Mouse (Mus musculus) adrenal gland, adult 18-20 months (tissue): ENCODE results near the gene Rapgefl1. TPM values are rescaled to one million over a fixed set of nuclear protein-coding genes. Genes with fewer than 3 reads are reported as not detected.
"Not testable (repeated sequence)": the region's sequence is repeated elsewhere in the genome, so short reads cannot be mapped to it uniquely, and the experiment has no call there.

Experiments used
- DNase-seq, 2 experiments: peaks; one replicate each; pipeline ENCODE4 v3.0.0; 2021 to 2022; ENCODE audit warnings: low spot score in 2 of 2
- total RNA-seq, 2 experiments: library from RNA; stranded (reverse); gene quantifications; 1 replicate in 1 of 2; 2 replicates in 1 of 2; pipeline ENCODE4 v1.2.3; 2021

Rapgefl1 gene
- total RNA-seq, 2 experiments from 2014 or later, result 0.36 to 0.58 TPM

DNA sequence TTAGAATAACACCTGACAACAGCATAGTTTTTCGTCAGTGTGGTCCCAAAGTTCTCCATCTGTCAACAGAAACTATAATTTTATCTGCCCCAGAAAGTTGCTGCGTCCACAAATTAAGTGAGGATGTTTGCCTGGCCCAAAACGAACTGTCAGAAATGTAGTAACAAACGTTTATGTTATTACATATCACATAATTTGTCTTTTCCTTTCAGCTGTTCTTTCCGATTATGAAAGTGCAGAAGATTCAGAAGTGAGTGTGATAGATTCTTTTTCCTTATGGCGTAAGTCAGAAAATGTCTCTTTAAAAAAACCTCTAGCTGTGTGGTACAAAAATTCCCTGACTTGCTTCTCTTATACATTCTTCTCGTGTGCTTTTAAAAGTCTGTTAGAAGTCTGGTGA, 25.9 kb upstream of the Rapgefl1 start:
- no peak for DNase-seq

DNA sequence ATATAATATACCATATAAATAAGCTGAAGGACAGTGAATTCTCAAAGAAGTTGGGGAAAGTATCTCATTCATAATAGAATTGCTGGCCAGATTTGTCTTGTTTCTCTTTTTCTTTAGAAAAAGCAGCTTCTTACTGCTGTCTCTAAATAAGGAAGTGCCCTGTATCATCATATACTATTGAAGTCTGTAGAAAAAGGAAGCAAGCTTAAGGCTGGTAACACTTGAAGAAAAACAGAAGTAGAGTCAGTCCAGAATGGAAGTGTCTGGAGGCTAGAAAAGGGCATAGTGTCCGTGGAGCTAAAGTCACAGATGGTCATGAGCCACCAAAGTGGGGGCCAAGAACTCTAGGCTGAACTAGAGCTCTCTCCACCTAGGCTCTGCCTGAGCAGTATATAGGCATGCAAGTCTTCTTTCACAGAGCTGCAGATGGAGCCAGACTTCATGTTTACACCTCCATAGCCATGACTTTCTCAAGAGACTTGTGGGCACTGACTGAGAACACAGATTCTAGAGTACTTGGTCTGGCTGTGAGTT, 19.8 kb upstream of the Rapgefl1 start:
- DNase-seq, result no peak

DNA sequence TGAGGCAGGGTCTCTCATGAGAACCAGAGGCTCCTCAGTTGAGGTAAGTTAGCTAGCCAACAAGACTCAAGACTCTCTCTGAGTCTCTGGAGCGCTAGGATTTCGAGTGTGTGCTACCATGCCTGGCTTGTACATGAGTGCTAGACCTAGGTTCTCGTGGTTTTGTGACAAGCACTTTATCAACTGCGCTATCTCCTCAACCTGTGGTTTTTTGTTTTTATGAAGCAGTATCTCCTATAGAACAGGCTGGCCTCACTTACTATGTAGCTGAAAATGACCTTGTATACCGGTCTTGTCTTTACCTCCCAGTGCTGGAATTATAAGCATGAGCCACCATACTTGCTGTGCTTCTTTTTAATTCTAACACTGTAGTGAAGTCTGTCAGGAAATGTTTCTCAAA, 15.6 kb upstream of the Rapgefl1 start:
- DNase-seq, result no peak

DNA sequence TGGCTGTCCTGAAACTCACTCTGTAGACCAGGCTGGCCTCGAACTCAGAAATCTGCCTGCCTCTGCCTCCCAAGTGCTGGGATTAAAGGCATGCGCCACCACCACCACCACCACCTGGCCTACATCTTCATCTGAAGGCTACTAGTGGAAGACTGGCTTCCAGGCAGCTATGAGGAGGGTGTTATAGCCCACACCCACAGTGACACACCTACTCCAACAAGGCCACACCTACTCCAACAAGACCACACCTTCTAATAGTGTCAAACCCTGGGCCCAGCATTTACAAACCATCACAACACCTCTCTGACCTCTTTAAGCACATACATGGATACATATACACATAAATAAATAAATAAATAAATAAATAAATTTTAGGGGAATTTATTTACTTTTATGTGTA, 10.5 kb upstream of the Rapgefl1 start:
- DNase-seq, result not testable (repeated sequence)

DNA sequence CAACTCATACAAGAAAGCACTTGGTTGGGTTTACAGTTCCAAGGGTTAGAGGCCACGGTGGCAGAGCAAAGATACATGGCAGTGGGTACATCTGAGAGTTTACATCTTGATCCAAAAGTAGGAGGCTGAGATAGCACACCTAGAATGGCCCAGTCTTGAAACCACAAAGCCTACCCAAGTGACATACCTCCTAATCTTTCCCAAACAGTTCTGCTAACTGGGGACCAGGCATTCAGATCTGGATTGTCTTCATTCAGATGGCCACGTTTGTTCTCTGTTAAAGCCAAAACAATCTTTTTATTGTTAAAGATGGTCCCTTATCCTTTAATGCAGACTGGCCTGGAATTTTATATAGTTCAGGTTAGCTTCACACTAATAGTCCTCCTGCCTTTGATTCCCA, 8.7 kb upstream of the Rapgefl1 start:
- no peak for DNase-seq

DNA sequence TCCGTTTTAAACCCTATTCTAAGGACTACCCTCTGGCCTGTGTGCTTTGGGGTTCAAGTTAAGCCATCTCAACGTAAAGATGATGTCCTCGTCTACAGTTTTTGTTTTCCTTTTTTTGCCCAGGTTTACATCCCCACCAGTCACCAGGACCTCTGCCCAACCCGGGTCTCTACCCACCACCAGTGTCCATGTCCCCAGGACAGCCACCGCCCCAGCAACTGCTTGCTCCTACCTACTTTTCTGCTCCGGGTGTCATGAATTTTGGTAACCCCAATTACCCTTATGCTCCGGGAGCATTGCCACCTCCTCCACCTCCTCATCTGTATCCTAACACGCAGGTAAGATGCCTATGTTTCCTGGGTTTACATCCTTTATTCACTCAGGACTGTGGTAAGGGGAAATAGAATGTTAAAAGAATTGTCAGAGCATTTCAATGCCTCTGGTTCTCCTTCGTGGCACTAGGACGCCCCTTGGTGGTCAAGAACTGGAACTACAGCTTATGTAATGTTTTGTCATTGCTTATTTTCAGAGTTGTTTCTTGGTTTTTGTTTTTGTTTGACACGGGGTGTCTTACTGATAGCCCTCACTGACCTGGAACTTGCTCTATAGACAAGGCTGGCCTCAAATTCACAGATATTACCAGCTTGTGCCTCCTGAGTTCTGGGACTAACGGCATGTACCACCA, 7.4 kb upstream of the Rapgefl1 start:
- no peak for DNase-seq

DNA sequence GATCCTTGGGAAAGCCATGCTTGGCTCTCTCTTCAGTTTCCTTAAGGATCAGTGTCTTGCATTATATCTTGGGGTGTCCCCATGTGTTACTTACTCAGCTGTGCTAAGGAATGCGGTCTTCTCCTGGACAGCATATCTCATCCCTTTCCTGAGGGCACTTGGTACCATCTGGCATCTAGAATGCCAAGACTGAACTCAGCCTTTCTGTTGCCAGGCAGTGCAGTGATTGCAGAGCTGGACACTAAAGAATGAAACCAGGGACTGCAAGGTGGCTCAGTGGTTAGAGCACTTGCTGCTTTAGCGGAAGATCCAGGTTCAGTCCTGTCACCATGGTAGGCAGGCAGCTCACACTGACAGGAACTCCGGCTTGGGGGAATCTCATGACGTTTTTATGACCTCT, 6.7 kb upstream of the Rapgefl1 start:
- no peak for DNase-seq

DNA sequence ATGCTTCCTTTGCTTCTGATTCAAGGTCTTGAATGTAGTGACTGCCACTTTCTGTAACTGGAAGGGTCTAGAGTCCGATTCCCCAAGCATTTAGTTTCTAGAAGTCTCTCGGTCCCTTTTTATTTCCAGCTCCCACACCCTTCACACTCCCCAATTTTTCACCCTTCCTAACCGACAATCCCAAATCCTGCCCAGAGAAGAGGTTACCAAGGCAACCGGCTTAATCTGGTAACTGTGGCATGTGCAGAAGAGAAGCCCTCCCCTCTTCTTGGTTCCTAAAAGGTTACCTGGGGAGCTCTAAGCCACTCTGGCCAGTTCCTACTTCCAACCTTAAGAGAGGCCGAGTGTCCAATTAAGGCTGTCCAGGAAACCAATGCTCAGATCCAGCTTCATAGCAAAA, 1.3 kb upstream of the Rapgefl1 start:
- DNase-seq, result no peak

DNA sequence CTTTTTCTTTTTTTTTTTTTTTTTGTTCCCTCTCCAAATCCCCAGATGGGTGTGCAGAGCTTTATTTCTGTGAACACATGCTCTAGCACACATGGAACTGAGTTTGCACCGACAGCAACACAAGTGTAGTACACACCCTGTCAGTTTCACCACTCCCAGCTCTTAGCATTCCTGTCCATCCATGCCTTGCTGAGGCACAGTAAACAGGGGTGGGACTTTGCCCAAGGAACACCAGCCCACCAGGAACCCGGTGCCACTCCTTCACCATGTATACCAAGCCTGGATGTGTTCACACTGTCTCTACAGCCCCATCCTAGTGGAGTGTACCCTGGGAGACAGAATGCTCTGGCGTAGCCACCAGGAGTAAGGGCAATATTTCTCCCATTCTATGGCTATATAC, 860 bp upstream of the Rapgefl1 start:
- no peak for DNase-seq

DNA sequence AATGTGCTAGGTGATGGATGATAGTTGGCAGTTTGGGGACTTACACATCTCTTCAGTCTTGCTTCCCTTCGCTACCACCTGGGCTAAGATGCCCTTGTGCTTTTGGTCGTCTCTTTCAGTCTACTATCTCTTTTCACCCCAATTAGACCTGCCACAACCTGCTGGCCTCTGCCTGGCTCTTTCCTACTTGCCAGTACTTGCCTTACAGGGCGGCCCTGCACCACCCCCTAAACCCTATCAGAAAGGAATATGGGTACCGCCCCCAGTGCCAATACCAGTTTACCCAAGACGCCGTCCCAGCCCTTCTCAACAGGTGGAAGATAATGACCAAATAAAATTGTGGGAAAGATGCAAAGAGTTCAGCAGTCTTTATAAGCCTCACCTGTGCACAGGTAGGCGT, 457 bp upstream of the Rapgefl1 start:
- DNase-seq, result no peak

DNA sequence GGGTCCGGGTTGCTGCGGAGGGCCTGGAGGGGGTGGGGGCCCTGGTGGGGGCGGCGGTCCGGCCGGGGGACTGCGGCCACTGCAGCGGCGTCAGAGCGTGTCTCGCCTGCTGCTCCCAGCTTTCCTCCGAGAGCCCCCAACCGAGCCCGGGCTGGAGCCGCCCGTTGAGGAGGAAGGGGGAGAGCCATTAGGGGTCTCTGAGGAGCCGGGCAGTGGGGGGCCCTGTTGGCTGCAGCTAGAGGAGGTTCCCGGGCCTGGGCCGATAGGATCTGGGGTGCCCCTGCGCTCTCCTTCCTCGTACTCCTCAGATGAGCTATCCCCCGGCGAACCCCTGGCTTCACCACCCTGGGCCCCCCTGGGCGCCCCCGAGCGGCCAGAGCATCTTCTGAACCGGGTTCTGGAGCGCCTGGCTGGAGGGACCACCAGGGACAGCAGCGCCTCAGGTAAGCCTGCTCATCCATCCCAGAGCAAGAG, 683 bp downstream of the Rapgefl1 start:
- no peak for DNase-seq

DNA sequence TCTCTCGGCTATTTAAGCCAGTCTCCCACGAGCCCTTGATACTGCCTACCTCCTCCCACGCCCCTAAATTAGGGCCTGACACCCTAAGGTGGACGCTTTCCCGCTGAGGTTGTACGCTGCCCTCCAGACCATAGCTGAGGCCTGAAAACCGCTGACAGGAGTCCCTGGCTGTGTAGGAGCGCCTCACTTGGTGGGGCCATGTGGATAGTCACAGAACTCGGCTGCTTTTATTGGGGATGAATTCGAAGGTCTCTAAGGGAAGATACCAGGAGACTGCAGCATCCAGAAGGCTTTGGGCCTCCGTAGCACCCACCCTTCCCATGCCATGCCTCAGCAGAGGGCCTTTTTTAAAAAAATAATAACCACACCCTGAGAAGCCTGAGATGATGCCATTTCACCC, 1.3 kb downstream of the Rapgefl1 start:
- DNase-seq, result no peak

DNA sequence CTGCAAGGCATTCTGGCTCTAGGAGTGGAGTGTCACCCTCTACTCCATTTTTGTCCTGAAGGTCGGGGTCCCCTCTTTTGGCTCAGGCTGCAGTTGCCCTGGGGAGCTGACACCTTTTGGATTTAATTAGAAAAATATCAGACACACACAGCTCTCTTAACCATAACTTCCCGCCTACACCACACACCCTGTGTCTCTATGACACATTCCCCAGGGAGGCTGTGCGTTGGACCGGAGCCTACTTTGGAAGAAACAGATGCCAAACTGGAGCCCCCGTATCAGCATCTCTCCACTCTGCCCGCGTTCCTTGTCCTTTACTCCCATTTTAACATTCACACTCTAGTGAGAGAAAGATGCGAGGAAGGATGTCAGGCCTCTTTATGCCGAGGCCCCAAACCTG, 1.9 kb downstream of the Rapgefl1 start:
- DNase-seq, result no peak

DNA sequence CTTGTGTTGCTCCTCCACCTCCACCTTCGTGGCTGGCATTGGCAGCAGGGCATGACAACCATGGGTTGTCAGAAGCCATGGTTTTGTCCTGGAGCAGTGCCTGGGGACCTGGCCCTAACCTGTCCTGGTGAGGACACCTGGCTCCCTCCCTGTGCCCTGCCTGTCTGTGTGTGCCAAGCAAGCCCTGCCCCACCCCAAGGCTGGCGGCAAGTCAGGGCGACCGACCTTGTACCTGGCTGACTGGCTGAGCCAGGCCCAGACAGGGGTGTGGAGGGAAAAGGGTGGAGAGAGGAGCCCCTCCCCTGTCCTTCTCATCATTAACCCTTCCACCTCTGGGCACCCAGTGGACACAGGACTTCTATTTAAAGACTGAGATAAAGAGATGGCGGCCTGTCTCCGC, 2.8 kb downstream of the Rapgefl1 start:
- no peak for DNase-seq

DNA sequence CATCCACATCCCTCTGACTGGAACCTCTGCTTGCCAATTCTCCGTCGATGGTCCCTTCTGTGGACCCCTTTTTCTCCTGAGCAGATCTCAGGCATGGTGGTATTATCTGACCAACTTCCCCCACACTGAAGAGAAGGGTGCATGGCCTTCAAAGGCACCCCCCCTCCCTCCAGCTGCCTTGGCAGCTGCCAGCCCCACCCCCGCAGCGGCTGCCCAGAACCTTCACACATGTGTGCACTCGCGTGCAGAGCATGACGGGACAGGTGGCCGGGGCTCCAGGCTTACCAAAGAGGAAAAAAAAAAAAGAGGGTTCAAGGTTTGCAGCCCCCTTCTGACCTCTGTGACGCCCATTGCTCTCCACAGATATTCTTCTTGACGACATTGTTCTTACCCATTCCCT, 3.3 kb downstream of the Rapgefl1 start:
- no peak for DNase-seq

DNA sequence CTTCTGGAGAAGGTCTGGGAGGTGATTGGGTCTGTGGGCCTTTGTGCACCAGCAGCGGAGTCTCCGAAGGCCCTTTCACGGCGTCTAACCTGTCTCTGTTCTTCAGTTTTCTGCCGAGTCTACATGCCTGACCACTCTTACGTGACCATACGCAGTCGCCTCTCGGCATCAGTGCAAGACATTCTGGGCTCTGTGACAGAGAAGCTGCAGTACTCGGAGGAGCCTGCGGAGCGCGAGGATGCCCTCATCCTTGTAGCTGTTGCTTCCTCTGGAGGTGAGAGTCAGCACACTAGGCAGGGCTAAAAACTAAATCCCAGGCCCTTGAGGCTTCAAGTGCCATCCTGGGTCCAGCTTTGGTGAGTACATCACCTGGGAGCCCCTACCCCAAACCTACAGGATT, 9.4 kb downstream of the Rapgefl1 start:
- DNase-seq, result no peak

DNA sequence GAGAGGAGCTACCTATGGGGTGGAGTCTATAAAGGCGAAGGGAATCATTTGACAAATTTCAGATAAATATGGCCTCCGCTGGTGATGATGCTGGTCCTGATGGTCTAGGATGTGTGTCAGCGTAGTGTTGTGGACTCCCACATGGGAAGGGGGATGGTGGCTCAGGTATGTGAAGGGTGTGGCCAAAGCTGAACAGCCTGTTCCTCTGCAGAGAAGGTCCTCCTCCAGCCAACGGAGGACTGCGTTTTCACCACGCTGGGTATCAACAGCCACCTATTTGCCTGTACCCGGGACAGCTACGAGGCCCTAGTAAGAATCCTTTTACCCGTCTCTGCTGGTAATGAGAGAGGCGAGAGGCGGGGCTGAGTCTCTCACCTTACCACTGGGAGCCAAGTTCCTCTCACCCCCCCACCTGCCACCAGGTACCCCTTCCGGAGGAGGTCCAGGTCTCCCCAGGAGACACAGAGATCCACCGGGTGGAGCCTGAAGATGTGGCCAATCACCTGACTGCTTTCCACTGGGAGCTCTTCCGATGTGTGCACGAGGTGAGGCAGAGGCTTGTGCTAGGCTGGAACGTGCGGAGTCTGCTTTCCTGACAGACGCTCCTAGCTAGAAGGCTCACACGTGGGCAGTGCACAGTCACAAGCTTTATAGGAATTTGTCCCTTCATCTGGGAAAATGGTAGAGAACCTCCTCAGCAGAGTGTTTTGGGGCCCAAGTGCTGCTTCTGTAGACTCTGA, 10.4 kb downstream of the Rapgefl1 start:
- DNase-seq, result no peak

DNA sequence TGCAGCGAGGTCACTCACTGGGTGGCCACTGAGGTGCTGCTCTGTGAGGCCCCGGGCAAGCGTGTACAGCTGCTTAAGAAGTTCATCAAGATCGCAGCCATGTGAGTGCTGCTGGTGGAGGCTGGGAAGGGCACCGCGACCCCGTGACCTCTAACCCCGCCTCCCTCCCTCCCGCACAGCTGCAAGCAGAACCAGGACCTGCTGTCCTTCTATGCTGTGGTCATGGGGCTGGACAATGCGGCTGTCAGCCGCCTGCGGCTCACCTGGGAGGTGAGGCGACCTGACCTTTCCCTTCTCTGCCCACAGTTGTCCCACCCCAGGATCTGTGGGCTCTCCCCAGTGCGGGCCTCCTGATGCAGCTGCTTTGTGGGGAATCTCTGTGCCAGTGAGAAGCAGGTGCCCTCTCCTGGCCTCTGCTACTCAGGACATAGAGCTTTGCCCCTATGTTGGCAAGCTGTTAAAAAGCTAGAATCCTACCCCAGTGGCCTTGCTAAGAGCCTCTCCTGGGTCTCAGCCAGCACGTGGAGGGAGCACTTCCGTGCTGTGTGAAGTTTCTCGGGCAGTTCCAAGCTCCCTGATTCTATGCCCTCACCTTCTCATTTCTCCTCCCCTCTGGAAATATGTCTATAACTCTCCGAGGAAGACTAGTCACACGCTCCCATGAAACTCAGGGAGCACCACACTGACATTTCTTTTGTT, 12.8 kb downstream of the Rapgefl1 start:
- DNase-seq, result no peak

DNA sequence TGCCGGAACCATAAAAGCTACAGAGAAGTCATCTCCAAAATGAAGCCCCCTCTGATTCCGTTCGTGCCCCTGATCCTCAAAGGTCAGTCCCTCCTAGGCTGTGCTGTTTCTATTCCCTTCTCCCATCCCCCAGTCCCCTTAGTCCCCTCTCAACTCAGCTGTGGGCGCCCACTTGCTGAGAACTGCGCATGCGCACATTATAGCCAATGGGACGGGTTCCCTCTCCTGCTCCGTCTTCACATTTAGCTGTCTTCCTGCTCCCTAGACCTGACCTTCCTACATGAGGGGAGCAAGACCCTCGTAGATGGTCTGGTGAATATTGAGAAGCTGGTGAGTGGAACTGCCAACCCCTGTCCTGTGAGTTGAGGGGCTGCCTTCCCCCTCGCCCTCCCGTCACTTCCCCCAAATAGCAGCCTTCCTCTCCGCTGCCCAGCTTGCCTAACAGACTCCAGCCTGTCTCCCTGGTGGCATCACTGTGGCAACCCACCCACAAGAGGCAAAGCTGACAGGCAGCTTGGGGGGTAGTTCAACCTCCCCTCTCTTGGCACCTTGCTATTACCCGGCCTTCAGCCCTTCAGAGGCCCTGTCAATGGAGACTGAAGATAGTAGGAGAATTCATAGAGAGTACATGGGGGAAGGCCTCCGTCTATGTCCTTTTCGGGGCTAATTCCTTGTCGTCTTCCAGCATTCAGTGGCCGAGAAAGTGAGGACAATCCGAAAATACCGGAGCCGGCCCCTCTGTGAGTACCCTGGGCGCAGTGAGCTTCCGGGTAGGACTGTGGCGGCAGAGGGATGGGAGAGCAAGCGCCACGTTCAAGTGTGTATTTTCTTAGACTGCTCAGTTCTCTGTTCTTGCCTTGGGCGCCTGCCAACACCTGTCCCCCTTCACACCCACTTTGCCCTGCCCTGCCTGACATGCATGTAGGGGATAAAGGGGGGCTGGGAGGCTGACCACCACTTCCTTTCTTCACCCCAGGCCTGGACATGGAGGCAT, 13.8 kb downstream of the Rapgefl1 start:
- DNase-seq, result no peak

DNA sequence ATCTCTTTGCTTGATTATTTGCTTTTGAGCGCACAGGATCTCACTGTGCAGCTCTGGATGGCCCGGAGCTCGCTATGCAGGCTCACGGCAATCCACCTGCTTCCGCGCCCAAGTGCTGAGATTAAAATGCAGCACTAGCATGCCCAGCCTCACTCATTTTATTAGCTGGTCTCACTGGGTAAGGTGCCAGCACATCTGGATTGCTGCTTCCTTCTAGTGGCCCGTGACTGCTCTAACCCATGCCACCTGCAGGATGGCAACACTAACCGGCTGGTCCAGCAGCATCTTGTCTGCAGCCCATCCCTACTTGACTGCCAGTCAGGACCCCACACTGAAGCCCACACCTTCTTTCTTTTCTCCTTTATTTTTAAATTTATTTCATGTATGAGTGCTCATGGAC, 17.5 kb downstream of the Rapgefl1 start:
- no peak for DNase-seq

DNA sequence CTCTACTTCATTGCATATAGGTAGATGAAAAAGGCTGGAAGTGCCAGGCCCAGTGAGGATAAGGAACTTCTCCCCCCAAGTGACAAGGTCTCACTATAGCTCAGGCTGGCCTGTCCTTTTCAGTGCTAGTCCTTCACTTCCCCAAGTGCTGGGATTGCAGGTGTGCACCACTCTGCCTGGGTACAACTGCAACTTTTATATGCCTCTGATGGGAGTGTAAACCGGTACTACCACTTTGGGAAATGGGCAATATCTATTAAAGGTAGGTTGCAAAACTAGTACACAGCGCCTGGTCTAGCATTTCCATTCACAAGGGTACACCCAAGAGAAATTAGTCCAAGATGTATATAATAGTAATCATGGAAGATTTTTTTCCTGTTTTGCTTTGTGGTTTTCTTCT, 18.1 kb downstream of the Rapgefl1 start:
- DNase-seq, result no peak
